Mouse (Mus musculus) heart, postnatal 4 days (tissue): ENCODE measurements around the gene Olfr1166. TPM values are rescaled to one million over a fixed set of nuclear protein-coding genes. Genes with fewer than 3 reads are reported as not detected.
"Not testable (repeated sequence)": the region's sequence is repeated elsewhere in the genome, so short reads cannot be mapped to it uniquely, and the experiment has no call there.

Source experiments
- DNase-seq: peaks from one replicate; pipeline ENCODE4 v3.0.0; 2021
- total RNA-seq, 2 experiments: library from RNA; stranded (reverse); gene quantifications; 2 replicates each; pipeline ENCODE4 v1.2.3; 2021

The Olfr1166 gene
- total RNA-seq, result not detected

DNA sequence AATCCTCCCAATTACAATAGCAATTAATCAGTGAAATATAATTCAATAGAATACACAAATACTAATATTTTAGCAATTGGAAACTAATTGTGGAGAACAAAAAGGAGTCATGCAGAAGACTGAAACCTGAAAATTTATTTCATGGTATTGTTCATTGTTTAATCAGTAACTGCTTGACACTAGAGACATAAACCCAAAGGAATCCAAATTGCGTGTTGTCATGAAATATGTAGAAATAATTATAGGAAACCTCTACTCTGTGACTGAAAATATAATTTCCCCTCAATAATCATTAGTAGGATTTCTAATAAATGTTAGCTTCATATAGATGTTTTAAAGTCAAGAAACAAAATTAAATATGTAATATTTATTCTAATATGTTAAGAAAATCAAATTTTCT lies at the start of gene Olfr1166:
TSS of gene Olfr1166 (minus strand) at position 101 of the 400 bp plus-strand sequence.
- no peak for DNase-seq

DNA sequence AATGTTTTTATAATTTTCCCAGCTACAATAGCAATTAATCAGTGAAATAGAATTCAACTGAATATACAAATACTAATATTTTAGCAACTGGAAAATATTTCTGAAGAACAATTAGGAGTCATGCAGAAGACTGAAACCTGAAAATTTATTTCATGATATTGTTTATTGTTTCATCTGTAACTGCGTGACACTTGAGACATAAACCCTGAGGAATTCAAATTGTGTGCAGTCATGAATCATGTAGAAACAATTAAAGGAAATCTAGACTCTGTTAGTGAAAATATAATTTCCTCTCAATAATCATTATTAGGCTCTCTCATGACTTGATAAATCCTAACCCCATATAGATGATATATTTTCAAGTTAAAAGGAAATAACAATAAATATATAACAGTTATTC lies 27.0 kb upstream of the Olfr1166 start, which contains the start of gene Olfr1167:
TSS of gene Olfr1167 (minus strand) at position 101 of the 400 bp plus-strand sequence.
- DNase-seq, result not testable (repeated sequence)

DNA sequence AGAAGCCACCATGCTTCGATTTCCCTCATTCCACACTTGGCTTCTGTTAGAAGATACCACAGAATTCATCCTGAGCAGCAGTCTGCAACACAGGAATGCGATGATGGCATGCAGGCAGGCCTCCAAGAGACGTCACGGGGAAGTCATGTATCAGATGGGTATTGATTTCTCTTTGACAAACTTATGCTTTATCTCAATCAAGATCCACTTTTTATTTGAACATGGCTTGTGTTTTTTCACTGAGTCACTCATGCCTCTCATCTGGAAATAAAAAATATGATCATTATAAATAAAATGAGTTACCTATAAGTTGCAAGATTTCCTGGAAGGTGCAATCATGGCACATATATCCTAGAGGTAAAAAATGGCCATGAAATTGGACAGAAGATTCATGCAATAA lies 34.2 kb downstream of the Olfr1166 start, which contains the start of gene Olfr1164:
TSS of gene Olfr1164 (minus strand) at position 101 of the 400 bp plus-strand sequence.
- no peak for DNase-seq

Other genes starting within 250 kb of the Olfr1166 start
- not detected for gene Olfr1153, start 233.3 kb downstream of the Olfr1166 start, total RNA-seq
- gene Olfr1154, start 223.1 kb downstream of the Olfr1166 start, total RNA-seq, result not detected
- gene Olfr1155, start 183.1 kb downstream of the Olfr1166 start, total RNA-seq, result not detected
- not detected for gene Olfr1156, start 175.2 kb downstream of the Olfr1166 start, total RNA-seq
- gene Olfr1157, start 160.0 kb downstream of the Olfr1166 start, total RNA-seq, result not detected
- gene Olfr74, start 153.6 kb downstream of the Olfr1166 start, total RNA-seq, result not detected
- gene Olfr1158, start 138.2 kb downstream of the Olfr1166 start, total RNA-seq, result not detected
- not detected for gene Olfr1160, start 120.0 kb downstream of the Olfr1166 start, total RNA-seq
- not detected for gene Olfr1161, start 105.5 kb downstream of the Olfr1166 start, total RNA-seq
- gene Olfr73, start 90.6 kb downstream of the Olfr1166 start, total RNA-seq, result not detected
- not detected for gene Olfr1162, start 77.1 kb downstream of the Olfr1166 start, total RNA-seq
- gene Olfr1163, start 56.4 kb downstream of the Olfr1166 start, total RNA-seq, result not detected
- gene Olfr1164, start 34.3 kb downstream of the Olfr1166 start, total RNA-seq, result not detected
- gene Olfr1167, start 26.9 kb upstream of the Olfr1166 start, total RNA-seq, result not detected
- gene Olfr1168, start 53.6 kb upstream of the Olfr1166 start, total RNA-seq, result not detected
- gene Olfr1170, start 100.1 kb upstream of the Olfr1166 start, total RNA-seq, result not detected
- gene Olfr1173, start 151.6 kb upstream of the Olfr1166 start, total RNA-seq, result not detected
- not detected for gene Olfr1174-ps, start 186.9 kb upstream of the Olfr1166 start, total RNA-seq
- gene Olfr1175-ps, start 198.9 kb upstream of the Olfr1166 start, total RNA-seq, result not detected
- not detected for gene Olfr1176, start 208.4 kb upstream of the Olfr1166 start, total RNA-seq
- gene Olfr1177-ps, start 218.2 kb upstream of the Olfr1166 start, total RNA-seq, result not detected